Mouse (Mus musculus) megakaryocyte, adult 5-6 weeks (primary cell): ENCODE measurements around the gene Akirin1. TPM values are rescaled to one million over a fixed set of nuclear protein-coding genes. Genes with fewer than 3 reads are reported as not detected.

Experiments used
- ATAC-seq: 2 replicates; pipeline ENCODE4 v1.8.0; 2016; ENCODE audit warnings: mild to moderate bottlenecking, inconsistent platforms; ENCODE audit not compliant: poor library complexity, severe bottlenecking
- total RNA-seq, 2 experiments: library from RNA; stranded (forward) in 1 of 2; stranded (reverse) in 1 of 2; fragments of 153-499, 151-499 nt in 1 of 2; fragments of 221-1000, 200-1000 nt in 1 of 2; gene quantifications; 2 replicates each; pipeline versions ENCODE4 v1.2.3 to v1.2.4; 2015 to 2017

Akirin1 gene
- total RNA-seq (2015) (74.3 and 79.4 TPM in 2 replicates), total RNA-seq (2017) (34.1 and 35.0 TPM in 2 replicates)

- ATAC-seq, result peak; percentile 93
Observed at GRCm38 (mm10) chr4:123750152-123750651, at the start of gene Akirin1. Gene Akirin1 (minus strand): TSS chr4:123750345.

GRCm38 (mm10) chr4:123797856-123798255 lies 47.7 kb upstream of the Akirin1 start:
- ATAC-seq, result no peak

GRCm38 (mm10) chr4:123797403-123797802 lies 47.3 kb upstream of the Akirin1 start:
- no peak for ATAC-seq

- ATAC-seq, result no peak
Observed at GRCm38 (mm10) chr4:123795057-123795456, 44.9 kb upstream of the Akirin1 start.

- ATAC-seq, result no peak
Observed at GRCm38 (mm10) chr4:123793136-123793535, 43.0 kb upstream of the Akirin1 start.

- no peak for ATAC-seq
Observed at GRCm38 (mm10) chr4:123792666-123793065, 42.5 kb upstream of the Akirin1 start.

- ATAC-seq, result no peak
Observed at GRCm38 (mm10) chr4:123787191-123787985, 37.2 kb upstream of the Akirin1 start, which contains the start of gene Rhbdl2. Gene Rhbdl2 (plus strand): TSS chr4:123787874.

- no peak for ATAC-seq
Observed at GRCm38 (mm10) chr4:123768234-123768633, 18.1 kb upstream of the Akirin1 start.

- ATAC-seq, result no peak
Observed at GRCm38 (mm10) chr4:123767807-123768206, 17.7 kb upstream of the Akirin1 start.

- no peak for ATAC-seq
Observed at GRCm38 (mm10) chr4:123765071-123765470, 14.9 kb upstream of the Akirin1 start.

GRCm38 (mm10) chr4:123758306-123758705 lies 8.2 kb upstream of the Akirin1 start:
- ATAC-seq, result no peak

- ATAC-seq, result 0 out of 2 replicates have a peak, but pooled peaks have one; percentile 11
Observed at GRCm38 (mm10) chr4:123750707-123751312, 665 bp upstream of the Akirin1 start.

GRCm38 (mm10) chr4:123749484-123750130 lies 538 bp downstream of the Akirin1 start:
- ATAC-seq, result peak; percentile 53

- no peak for ATAC-seq
Observed at GRCm38 (mm10) chr4:123748726-123749415, 1.3 kb downstream of the Akirin1 start.

- no peak for ATAC-seq
Observed at GRCm38 (mm10) chr4:123745221-123745775, 4.8 kb downstream of the Akirin1 start.

- ATAC-seq, result peak; percentile 57
Observed at GRCm38 (mm10) chr4:123742891-123743290, 7.3 kb downstream of the Akirin1 start.

- no peak for ATAC-seq
Observed at GRCm38 (mm10) chr4:123738708-123739107, 11.4 kb downstream of the Akirin1 start.

- ATAC-seq, result no peak
Observed at GRCm38 (mm10) chr4:123733532-123733931, 16.6 kb downstream of the Akirin1 start.

GRCm38 (mm10) chr4:123732921-123733320 lies 17.2 kb downstream of the Akirin1 start:
- ATAC-seq, result no peak

- ATAC-seq, result no peak
Observed at GRCm38 (mm10) chr4:123732163-123732910, 17.8 kb downstream of the Akirin1 start.
